Mouse (Mus musculus): ENCODE data around the gene Rps6ka6. TPM values are rescaled to one million over a fixed set of nuclear protein-coding genes. Genes with fewer than 3 reads are reported as not detected.
A peak's percentile ranks its signal among the peaks of the same experiment; 100 is the strongest.

Rps6ka6 gene
- 41.4 and 66.8 TPM in 2 replicates for total RNA-seq (2012; rRNA removed)

DNA sequence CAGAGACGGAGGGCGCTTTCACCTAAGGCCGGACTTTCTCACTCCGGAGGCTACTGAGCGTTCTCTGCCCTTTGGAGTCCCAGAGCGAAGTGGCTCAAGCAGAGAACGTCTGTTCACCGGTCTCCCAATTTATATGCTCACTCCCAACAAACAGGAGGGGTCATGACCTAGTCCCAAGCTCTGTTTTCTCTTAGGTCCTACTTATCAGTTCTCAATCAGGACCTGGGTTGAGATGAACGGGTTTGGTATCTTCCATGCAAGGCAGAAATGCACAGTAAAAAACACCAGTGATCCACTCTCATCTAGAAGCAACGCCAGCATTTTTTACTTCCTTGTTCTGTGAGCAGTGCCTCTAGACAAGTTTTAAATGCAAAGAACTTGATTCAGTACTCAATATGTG, at the start of gene Rps6ka6:
TSS of gene Rps6ka6 (minus strand) at position 101 of the 400 bp plus-strand sequence.
- H3K9ac ChIP-seq (ENCODE audit: insufficient read depth, low read depth, low read length, poor library complexity, severe bottlenecking): no peak within 1 kb of the TSS
- H3K36me3 ChIP-seq (ENCODE audit: control insufficient read depth, insufficient read depth, low read length, poor library complexity, severe bottlenecking): no peaks in the 10 kb centered on the region
- in situ Hi-C loops (cut with MboI; ENCODE audit: low sequenced_read_pairs in 2 of 2, unreplicated experiment in 2 of 2): no loop called here
- no peak within 1 kb of the TSS for H3K4me3 ChIP-seq (ENCODE audit: insufficient read depth in 1 of 2, low read depth in 1 of 2, low read length in 2 of 2, poor library complexity in 1 of 2, severe bottlenecking in 1 of 2)
- H3K27ac ChIP-seq (ENCODE audit: insufficient read depth, low read depth, low read length, poor library complexity, severe bottlenecking): no peak within 1 kb of the TSS
- H3K4me1 ChIP-seq (ENCODE audit: control insufficient read depth in 2 of 2, insufficient read depth in 2 of 2, low read length in 2 of 2, poor library complexity in 1 of 2): no peaks in the 10 kb centered on the region
- TF ChIP-seq ZC3H11A (IDR thresholded peaks at IDR 0.05; ENCODE audit: borderline replicate concordance, low read depth, low read length) (no peak), HCFC1 (IDR thresholded peaks at IDR 0.05; ENCODE audit: borderline replicate concordance, insufficient read depth, low read length) (no peak), ZNF384 (IDR thresholded peaks at IDR 0.05; ENCODE audit: low read depth, low read length) (no peak), CHD2 (IDR thresholded peaks at IDR 0.05; ENCODE audit: low read depth, low read length) (no peak), MAFK (IDR thresholded peaks at IDR 0.05; ENCODE audit: insufficient read depth, low read depth, low read length) (no peak)
- no peaks in the 10 kb centered on the region for H3K9me3 ChIP-seq (ENCODE audit: control insufficient read depth, insufficient read depth, low read depth, low read length)
- no peak for DNase-seq (ENCODE audit: low read depth, low spot score)

DNA sequence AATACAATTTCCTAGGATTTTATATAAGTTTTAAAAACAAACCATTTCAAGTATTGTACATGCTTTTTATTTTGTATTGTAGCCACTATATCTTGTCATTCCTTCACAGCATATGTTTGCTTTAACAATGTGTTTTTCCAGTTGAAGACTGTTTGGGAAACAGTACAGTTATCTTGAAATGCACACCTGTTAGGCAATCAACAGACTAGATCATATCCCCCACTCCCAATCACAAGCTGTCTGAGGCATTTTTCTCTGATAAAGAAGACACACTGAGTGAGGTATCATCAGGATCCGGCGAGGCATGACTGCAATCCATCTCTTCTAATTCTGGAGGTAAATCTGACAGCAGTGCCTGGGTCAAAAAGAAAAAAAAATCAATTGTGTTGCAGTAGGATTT, 39.3 kb upstream of the Rps6ka6 start:
- Histone ChIP-seq H3K27ac (ENCODE audit: insufficient read depth, low read depth, low read length, poor library complexity, severe bottlenecking) (no peak overlapping the region), H3K9me3 (ENCODE audit: control insufficient read depth, insufficient read depth, low read depth, low read length) (no peaks in the 10 kb centered on the region), H3K9ac (ENCODE audit: insufficient read depth, low read depth, low read length, poor library complexity, severe bottlenecking) (no peak overlapping the region), H3K4me1 (ENCODE audit: control insufficient read depth in 2 of 2, insufficient read depth in 2 of 2, low read length in 2 of 2, poor library complexity in 1 of 2) (no peaks in the 10 kb centered on the region), H3K36me3 (ENCODE audit: control insufficient read depth, insufficient read depth, low read length, poor library complexity, severe bottlenecking) (no peaks in the 10 kb centered on the region), H3K4me3 (ENCODE audit: insufficient read depth in 1 of 2, low read depth in 1 of 2, low read length in 2 of 2, poor library complexity in 1 of 2, severe bottlenecking in 1 of 2) (no peak overlapping the region)
- TF ChIP-seq MAFK (IDR thresholded peaks at IDR 0.05; ENCODE audit: insufficient read depth, low read depth, low read length) (no peak), CHD2 (IDR thresholded peaks at IDR 0.05; ENCODE audit: low read depth, low read length) (no peak), ZNF384 (IDR thresholded peaks at IDR 0.05; ENCODE audit: low read depth, low read length) (no peak), HCFC1 (IDR thresholded peaks at IDR 0.05; ENCODE audit: borderline replicate concordance, insufficient read depth, low read length) (no peak), ZC3H11A (IDR thresholded peaks at IDR 0.05; ENCODE audit: borderline replicate concordance, low read depth, low read length) (no peak)
- in situ Hi-C loops (cut with MboI; ENCODE audit: low sequenced_read_pairs in 2 of 2, unreplicated experiment in 2 of 2): no loop called here
- DNase-seq (ENCODE audit: low read depth, low spot score): no peak

DNA sequence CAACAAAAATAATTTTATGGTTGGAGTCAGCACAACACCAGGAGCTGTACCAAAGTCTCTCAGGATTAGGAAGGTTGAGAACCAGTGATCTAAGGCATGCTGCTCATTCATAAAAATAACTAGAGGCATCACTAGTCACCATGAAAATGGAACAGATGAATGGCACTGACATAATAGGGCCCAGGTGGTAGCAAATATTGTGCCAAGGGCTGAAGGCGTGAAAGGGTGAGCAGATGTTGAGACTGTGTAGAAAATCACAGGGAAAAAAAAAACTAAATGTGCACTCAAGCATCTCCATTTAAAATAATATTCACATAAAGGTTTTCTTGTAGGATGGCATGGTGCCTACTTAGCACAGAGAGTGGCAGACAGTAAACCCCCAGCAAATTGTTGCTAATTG, 19.6 kb downstream of the Rps6ka6 start:
- no peak overlapping the region for H3K4me3 ChIP-seq (ENCODE audit: insufficient read depth in 1 of 2, low read depth in 1 of 2, low read length in 2 of 2, poor library complexity in 1 of 2, severe bottlenecking in 1 of 2)
- no peak for DNase-seq (ENCODE audit: low read depth, low spot score)
- no peak overlapping the region for H3K9ac ChIP-seq (ENCODE audit: insufficient read depth, low read depth, low read length, poor library complexity, severe bottlenecking)
- no peak for TF ChIP-seq CHD2 (IDR thresholded peaks at IDR 0.05; ENCODE audit: low read depth, low read length)
- TF ChIP-seq ZC3H11A (IDR thresholded peaks at IDR 0.05; ENCODE audit: borderline replicate concordance, low read depth, low read length): no peak
- no peak for TF ChIP-seq MAFK (IDR thresholded peaks at IDR 0.05; ENCODE audit: insufficient read depth, low read depth, low read length)
- TF ChIP-seq ZNF384 (IDR thresholded peaks at IDR 0.05; ENCODE audit: low read depth, low read length): no peak
- TF ChIP-seq HCFC1 (IDR thresholded peaks at IDR 0.05; ENCODE audit: borderline replicate concordance, insufficient read depth, low read length): no peak
- H3K9me3 ChIP-seq (ENCODE audit: control insufficient read depth, insufficient read depth, low read depth, low read length): no peaks in the 10 kb centered on the region
- H3K4me1 ChIP-seq (ENCODE audit: control insufficient read depth in 2 of 2, insufficient read depth in 2 of 2, low read length in 2 of 2, poor library complexity in 1 of 2): no peaks in the 10 kb centered on the region
- in situ Hi-C loops (cut with MboI; ENCODE audit: low sequenced_read_pairs in 2 of 2, unreplicated experiment in 2 of 2): no loop called here
- no peak overlapping the region for H3K27ac ChIP-seq (ENCODE audit: insufficient read depth, low read depth, low read length, poor library complexity, severe bottlenecking)
- H3K36me3 ChIP-seq (ENCODE audit: control insufficient read depth, insufficient read depth, low read length, poor library complexity, severe bottlenecking): no peaks in the 10 kb centered on the region

DNA sequence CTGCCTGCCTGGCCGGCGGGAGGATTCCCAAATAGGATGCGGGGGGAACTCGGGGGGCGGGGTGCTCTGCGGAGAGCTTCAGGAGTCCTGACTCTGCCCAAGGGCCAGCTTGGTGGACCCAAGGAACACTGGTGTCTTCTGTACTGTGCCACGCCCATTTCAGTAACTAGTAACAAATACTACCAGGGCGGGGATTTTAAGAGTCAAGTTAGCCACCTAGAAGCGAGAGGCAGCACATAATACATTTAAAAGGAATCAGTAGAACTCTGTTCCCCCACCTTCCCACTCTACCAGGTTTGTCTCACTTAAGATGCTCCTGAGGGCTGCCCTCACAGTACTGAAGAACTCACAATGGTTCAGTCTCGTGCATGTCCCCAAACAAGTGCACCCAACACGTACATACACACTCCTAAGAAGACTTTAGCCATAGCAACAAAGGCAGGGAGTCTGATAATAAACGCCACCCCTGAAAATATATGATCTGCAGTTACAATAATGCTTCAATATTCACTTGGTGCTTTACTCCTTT, 74.1 kb downstream of the Rps6ka6 start:
- Histone ChIP-seq H3K9ac (ENCODE audit: insufficient read depth, low read depth, low read length, poor library complexity, severe bottlenecking) (peak overlapping the region; percentile 43; the same call in 1 of the 2 replicates), H3K27ac (ENCODE audit: insufficient read depth, low read depth, low read length, poor library complexity, severe bottlenecking) (no peak overlapping the region), H3K4me1 (ENCODE audit: control insufficient read depth in 2 of 2, insufficient read depth in 2 of 2, low read length in 2 of 2, poor library complexity in 1 of 2) (no peaks in the 10 kb centered on the region; a peak in 1 of 4 replicates), H3K4me3 (ENCODE audit: insufficient read depth in 1 of 2, low read depth in 1 of 2, low read length in 2 of 2, poor library complexity in 1 of 2, severe bottlenecking in 1 of 2) (peak overlapping the region; percentile 84), H3K36me3 (ENCODE audit: control insufficient read depth, insufficient read depth, low read length, poor library complexity, severe bottlenecking) (no peaks in the 10 kb centered on the region), H3K9me3 (ENCODE audit: control insufficient read depth, insufficient read depth, low read depth, low read length) (no peaks in the 10 kb centered on the region)
- no peak for TF ChIP-seq ZC3H11A (IDR thresholded peaks at IDR 0.05; ENCODE audit: borderline replicate concordance, low read depth, low read length)
- no peak for TF ChIP-seq ZNF384 (IDR thresholded peaks at IDR 0.05; ENCODE audit: low read depth, low read length)
- TF ChIP-seq HCFC1 (IDR thresholded peaks at IDR 0.05; ENCODE audit: borderline replicate concordance, insufficient read depth, low read length): no peak
- no peak for TF ChIP-seq CHD2 (IDR thresholded peaks at IDR 0.05; ENCODE audit: low read depth, low read length)
- no peak for TF ChIP-seq MAFK (IDR thresholded peaks at IDR 0.05; ENCODE audit: insufficient read depth, low read depth, low read length)
- in situ Hi-C loops (cut with MboI; ENCODE audit: low sequenced_read_pairs in 2 of 2, unreplicated experiment in 2 of 2): no loop called here
- DNase-seq (ENCODE audit: low read depth, low spot score): no peak

All from ES-E14 (cell line).